Mouse (Mus musculus) midbrain, embryonic 10.5 days (tissue): ENCODE results near the gene Arhgef40. TPM values are rescaled to one million over a fixed set of nuclear protein-coding genes. Genes with fewer than 3 reads are reported as not detected.

Experiments used
- DNase-seq: peaks from one replicate; pipeline ENCODE4 v3.0.0-alpha.2; 2017; ENCODE audit warnings: low spot score
- H3K27ac ChIP-seq: fragments of 300-500 bp; sonication (generic); replicated peaks from 2 replicates; pipeline ENCODE4 v1.5.1; 2016; ENCODE audit warnings: mild to moderate bottlenecking
- H3K27me3 ChIP-seq: fragments of 300-500 bp; sonication (generic); 2 replicates; pipeline ENCODE4 v1.6.1; 2016; ENCODE audit warnings: low read depth, mild to moderate bottlenecking; ENCODE audit not compliant: poor library complexity, severe bottlenecking
- H3K36me3 ChIP-seq: fragments of 300-500 bp; sonication (generic); 2 replicates; pipeline ENCODE4 v1.6.1; 2016; ENCODE audit warnings: mild to moderate bottlenecking, moderate library complexity
- H3K4me1 ChIP-seq: fragments of 300-500 bp; sonication (generic); 2 replicates; pipeline ENCODE4 v1.6.1; 2016
- H3K4me3 ChIP-seq: fragments of 300-500 bp; sonication (generic); 2 replicates; pipeline ENCODE4 v1.5.1; 2016; ENCODE audit warnings: mild to moderate bottlenecking, moderate library complexity
- H3K9me3 ChIP-seq: fragments of 300-500 bp; sonication (generic); replicated peaks from 2 replicates; pipeline ENCODE4 v1.6.1; 2016; ENCODE audit warnings: mild to moderate bottlenecking
- WGBS: fragments of 180-500 bp; shearing (Covaris S2); methylation state at CpG from one replicate; pipeline ENCODE4 v1.1.7; 2016; 5-methylcytosine and 5-hydroxymethylcytosine counted together
- polyA plus RNA-seq: library from polyadenylated mRNA; unstranded; fragments of >200 nt; fragmentation: Nextera tagmentation; extraction: Ambion mirVana; gene quantifications from 2 replicates; pipeline ENCODE4 v1.2.1, GENCODE M21; 2016

Gene Arhgef40
- polyA plus RNA-seq, 1 experiment from 2014 or later, result 85.4 TPM

DNA sequence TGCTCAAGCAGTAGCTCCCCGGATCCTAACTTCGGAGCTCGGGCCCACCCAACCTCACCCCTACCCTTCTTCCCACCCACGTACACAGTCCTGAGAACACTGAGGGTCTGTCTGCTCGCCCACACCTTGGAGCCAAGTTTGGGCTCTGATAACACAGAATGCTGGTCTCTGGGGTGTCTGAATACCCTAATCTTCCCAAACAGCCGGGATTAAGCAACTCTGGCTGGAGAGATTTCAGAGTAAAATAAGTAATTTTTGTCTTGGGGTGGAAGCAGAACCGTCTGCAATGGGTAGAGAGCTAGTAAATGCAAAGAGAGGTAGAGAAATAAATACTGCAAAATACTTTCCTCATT lies 1.6 kb downstream of the Arhgef40 start:
- 0 out of 2 replicates have a peak, but pooled peaks cover 9% of the 10 kb centered on the region for H3K27me3 ChIP-seq
- no peaks in the 10 kb centered on the region for H3K9me3 ChIP-seq
- DNase-seq, result no peak
- peak overlapping the region; percentile 95 for H3K27ac ChIP-seq
- H3K4me1 ChIP-seq, result peaks cover 51% of the 10 kb centered on the region
- 5% methylated on average over 7 of the region's 7 CpGs for WGBS
- H3K4me3 ChIP-seq, result peak overlapping the region; percentile 82
- peaks cover 46% of the 10 kb centered on the region for H3K36me3 ChIP-seq

DNA sequence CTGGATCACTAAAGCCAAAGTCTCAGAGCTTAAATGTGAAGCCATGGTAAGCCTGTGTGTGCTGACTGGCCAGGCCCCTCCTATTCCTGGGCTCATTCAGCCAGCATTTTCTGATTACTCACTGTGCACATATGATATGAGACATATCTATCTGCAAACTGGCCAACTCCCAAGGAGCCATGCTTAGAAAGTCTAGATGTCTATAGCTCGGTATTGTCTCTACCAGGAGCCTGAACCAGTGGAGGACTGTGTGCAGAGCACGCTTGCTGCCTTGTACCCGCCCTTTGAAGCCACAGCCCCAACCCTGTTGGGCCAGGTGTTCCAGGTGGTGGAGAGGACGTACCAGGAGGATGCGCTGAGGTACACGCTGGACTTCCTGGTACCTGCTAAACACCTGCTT lies 2.7 kb downstream of the Arhgef40 start:
- 0 out of 2 replicates have a peak, but pooled peaks cover 9% of the 10 kb centered on the region for H3K27me3 ChIP-seq
- DNase-seq, result no peak
- no peaks in the 10 kb centered on the region for H3K9me3 ChIP-seq
- WGBS, result 91% methylated on average over 6 of the region's 6 CpGs
- peaks cover 56% of the 10 kb centered on the region for H3K36me3 ChIP-seq
- H3K4me1 ChIP-seq, result peaks cover 51% of the 10 kb centered on the region
- no peak overlapping the region for H3K4me3 ChIP-seq
- no peak overlapping the region for H3K27ac ChIP-seq

DNA sequence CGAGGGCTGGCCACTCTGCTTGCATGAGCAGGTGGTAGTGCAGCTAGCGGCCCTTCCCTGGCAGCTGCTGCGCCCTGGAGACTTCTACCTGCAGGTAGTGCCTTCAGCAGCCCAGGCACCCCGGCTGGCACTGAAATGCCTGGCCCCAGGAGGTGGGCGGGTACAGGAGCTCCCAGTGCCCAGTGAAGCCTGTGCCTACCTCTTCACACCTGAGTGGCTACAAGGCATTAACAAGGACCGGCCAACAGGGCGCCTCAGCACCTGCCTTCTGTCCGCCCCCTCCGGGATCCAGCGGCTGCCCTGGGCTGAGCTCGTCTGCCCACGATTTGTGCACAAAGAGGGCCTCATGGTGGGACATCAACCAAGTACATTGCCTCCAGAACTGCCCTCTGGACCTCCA lies 4.2 kb downstream of the Arhgef40 start:
- Histone ChIP-seq H3K4me1 (peaks cover 46% of the 10 kb centered on the region), H3K9me3 (no peaks in the 10 kb centered on the region), H3K27me3 (no peaks in the 10 kb centered on the region), H3K27ac (no peak overlapping the region), H3K4me3 (no peak overlapping the region), H3K36me3 (peaks cover 70% of the 10 kb centered on the region)
- WGBS, result 78% methylated on average over 12 of the region's 12 CpGs
- no peak for DNase-seq

DNA sequence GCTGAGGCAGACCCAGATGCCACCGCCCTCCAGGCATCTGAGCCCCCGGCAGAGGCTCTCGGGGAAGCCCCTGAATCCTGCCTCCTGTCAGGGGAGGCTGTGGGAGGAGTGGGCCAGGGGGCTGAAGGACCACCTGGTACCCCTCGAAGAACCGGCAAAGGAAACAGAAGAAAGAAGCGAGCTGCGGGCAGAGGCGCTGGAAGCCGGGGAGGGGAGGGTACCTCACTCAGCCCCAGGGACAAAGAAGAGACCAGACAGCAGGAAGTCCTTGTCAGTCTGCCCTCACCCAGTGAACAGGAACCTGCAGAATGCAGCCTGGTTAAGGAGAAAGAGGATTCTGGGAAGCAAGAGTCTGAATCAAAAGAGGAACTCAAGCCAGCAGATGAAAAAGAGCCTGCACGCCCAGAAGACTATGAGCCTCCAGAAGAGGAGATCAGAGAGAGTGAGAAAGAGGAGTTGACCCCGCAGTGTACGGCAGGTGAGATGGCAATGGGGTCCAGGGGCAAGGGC lies 5.0 kb downstream of the Arhgef40 start:
- H3K4me3 ChIP-seq, result no peak overlapping the region
- peaks cover 77% of the 10 kb centered on the region for H3K36me3 ChIP-seq
- no peaks in the 10 kb centered on the region for H3K27me3 ChIP-seq
- H3K9me3 ChIP-seq, result no peaks in the 10 kb centered on the region
- 69% methylated on average over 12 of the region's 12 CpGs for whole genome bisulfite sequencing
- no peak for DNase-seq
- H3K4me1 ChIP-seq, result peaks cover 38% of the 10 kb centered on the region
- peak overlapping the region; percentile 33; the same call in 1 of the 2 replicates for H3K27ac ChIP-seq

DNA sequence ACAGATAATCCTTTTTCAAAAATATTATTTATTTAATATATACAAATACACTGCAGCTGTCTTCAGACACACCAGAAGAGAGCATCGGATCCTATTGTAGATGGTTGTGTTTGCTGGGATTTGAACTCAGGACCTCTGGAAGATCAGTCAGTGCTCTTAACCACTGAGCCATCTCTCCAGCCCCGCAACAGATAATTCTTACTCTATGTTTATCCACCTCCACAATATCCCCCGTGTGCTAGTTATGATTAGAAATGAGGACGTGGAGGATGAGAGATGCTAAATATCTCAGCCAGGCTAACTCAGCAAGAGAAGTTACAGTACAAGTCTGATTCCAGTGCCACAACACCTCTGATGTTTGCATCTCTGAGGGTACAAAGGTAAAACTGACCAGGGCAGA lies 9.9 kb downstream of the Arhgef40 start:
- H3K36me3 ChIP-seq, result peaks cover 98% of the 10 kb centered on the region

DNA sequence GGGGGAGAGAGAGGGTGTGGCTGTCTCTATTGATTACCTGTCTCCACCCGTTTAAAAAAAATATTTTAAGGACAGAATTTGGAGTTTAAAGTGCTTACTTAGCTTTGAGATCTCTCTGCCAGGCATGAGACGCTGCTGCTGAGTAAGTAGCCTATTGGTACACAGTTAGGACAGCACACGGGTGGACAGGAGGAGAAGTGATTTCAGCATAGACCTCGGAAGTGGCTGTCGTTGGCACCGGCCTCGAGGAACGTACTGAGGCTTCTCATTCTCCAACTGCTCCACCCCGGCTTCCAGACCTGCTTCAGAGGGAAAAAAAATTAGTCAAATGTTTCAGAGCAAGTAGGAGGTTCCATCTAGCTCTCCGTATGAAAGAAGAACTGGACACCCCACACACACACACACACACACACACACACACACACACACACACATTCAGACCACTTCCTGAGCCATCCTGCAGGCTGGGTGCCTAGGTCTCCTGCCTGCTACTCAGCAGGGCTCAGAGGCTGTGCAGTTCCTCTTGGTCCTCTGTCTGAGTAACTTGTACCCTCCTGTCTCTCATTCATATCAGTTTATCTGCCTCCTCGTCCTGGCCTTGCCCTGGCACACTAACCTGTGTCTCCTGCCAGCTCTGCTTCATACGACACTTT lies 10.8 kb downstream of the Arhgef40 start:
- Histone ChIP-seq H3K27me3 (no peaks in the 10 kb centered on the region), H3K4me3 (no peak overlapping the region), H3K36me3 (peaks cover 98% of the 10 kb centered on the region), H3K9me3 (no peaks in the 10 kb centered on the region), H3K4me1 (0 out of 2 replicates have a peak, but pooled peaks cover 3% of the 10 kb centered on the region), H3K27ac (no peak overlapping the region)
- 84% methylated on average over 12 of the region's 12 CpGs for WGBS
- no peak for DNase-seq

More for the DNA sequence above, 9.9 kb downstream of the Arhgef40 start:
- Histone ChIP-seq H3K4me3 (no peak overlapping the region), H3K27me3 (no peaks in the 10 kb centered on the region), H3K9me3 (no peaks in the 10 kb centered on the region), H3K27ac (no peak overlapping the region), H3K4me1 (peaks cover 5% of the 10 kb centered on the region)
- 94% methylated on average over 4 of the region's 4 CpGs for WGBS
- no peak for DNase-seq

DNA sequence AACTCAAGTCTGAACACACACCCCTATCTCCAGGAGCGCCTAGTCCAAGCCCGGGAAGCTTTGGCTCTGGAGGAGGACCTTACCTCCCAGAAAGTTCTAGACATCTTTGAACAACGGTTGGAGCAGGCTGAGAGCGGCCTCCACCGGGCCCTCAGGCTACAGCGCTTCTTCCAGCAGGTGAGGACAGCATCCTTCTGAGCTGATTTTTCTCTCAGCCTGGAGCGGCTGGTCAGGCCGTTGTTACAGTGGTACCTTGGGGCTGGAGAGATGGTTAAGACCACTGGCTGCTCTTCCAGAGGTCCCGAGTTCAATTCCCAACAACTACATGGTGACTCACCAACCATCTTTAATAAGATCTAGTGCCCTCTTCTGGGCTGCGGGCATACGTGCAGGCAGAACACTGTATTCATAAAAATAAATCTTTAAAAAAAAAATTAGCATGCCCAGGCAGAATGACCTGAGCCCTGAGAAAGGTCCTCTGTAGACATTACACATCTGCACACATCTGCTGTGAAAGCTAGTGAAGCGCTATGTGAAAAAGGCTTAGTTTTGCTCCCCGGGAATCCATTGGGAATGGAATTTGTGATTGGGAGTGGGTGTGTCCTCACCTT lies 11.8 kb downstream of the Arhgef40 start:
- H3K36me3 ChIP-seq, result peaks cover 98% of the 10 kb centered on the region
- no peak for DNase-seq
- H3K4me1 ChIP-seq, result 0 out of 2 replicates have a peak, but pooled peaks cover 3% of the 10 kb centered on the region
- H3K4me3 ChIP-seq, result no peak overlapping the region
- H3K9me3 ChIP-seq, result no peaks in the 10 kb centered on the region
- WGBS, result 90% methylated on average over 13 of the region's 13 CpGs
- no peaks in the 10 kb centered on the region for H3K27me3 ChIP-seq
- no peak overlapping the region for H3K27ac ChIP-seq

DNA sequence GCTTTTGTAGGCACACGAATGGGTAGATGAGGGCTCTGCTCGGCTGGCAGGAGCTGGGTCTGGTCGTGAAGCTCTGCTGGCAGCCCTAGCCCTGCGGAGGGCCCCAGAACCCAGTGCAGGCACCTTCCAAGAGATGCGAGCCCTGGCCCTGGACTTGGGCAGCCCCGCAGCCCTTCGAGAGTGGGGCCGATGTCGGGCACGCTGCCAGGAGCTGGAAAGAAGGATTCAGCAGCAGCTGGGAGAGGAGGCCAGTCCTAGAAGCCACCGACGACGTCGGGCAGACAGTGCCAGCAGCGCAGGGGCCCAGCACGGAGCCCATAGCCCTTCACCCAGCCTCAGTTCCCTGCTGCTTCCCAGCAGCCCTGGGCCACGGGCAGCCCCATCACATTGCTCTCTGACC lies 12.3 kb downstream of the Arhgef40 start:
- H3K27ac ChIP-seq, result 0 out of 2 replicates have a peak overlapping the region, but pooled peaks have one; percentile 24
- DNase-seq, result no peak
- H3K4me1 ChIP-seq, result 0 out of 2 replicates have a peak, but pooled peaks cover 3% of the 10 kb centered on the region
- H3K9me3 ChIP-seq, result no peaks in the 10 kb centered on the region
- 79% methylated on average over 17 of the region's 17 CpGs for WGBS
- no peak overlapping the region for H3K4me3 ChIP-seq
- H3K27me3 ChIP-seq, result no peaks in the 10 kb centered on the region
- peaks cover 97% of the 10 kb centered on the region for H3K36me3 ChIP-seq

DNA sequence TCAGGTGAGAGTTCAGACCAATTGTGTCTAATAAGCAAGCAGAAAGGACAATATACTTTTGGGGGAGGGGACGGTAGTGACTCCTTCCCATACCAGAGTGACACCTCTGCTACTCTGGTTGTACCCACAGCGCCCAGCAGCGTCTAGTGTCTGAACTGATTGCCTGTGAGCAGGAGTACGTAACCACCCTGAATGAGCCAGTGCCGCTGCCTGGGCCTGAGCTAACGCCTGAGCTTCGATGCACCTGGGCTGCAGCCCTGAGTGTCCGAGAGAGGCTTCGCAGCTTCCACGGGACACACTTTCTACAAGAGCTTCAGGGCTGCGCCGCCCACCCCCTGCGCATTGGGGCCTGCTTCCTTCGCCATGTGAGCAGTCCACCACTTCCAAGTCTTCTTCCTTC lies 13.0 kb downstream of the Arhgef40 start:
- H3K4me3 ChIP-seq, result no peak overlapping the region
- WGBS, result 91% methylated on average over 14 of the region's 14 CpGs
- H3K4me1 ChIP-seq, result 0 out of 2 replicates have a peak, but pooled peaks cover 3% of the 10 kb centered on the region
- H3K9me3 ChIP-seq, result no peaks in the 10 kb centered on the region
- peaks cover 97% of the 10 kb centered on the region for H3K36me3 ChIP-seq
- no peak for DNase-seq
- no peaks in the 10 kb centered on the region for H3K27me3 ChIP-seq
- no peak overlapping the region for H3K27ac ChIP-seq

DNA sequence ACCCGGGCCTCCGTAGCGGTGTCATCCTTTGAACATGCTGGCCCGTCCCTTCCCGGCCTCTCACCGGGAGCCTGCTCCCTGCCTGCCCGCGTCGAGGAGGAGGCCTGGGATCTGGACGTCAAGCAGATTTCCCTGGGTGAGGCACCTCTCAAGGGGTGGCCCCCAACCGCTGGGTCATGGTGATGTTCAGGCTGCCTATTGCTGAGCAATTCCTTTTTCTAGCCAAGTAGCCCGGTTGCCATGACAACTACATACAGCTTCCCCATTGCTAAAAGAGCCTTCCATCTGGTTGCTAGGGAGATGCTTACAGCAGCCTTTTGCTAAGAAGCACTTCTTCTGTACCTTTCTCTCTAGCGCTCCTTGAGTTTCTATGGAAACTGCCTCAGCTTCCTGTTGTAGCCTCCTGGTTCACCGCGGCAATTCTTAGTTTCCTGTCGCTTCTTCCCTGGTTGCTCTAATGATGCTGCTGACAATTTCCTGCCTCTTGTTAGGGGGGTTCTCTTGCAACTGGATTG lies 19.5 kb downstream of the Arhgef40 start:
- Histone ChIP-seq H3K27me3 (no peaks in the 10 kb centered on the region), H3K36me3 (peaks cover 95% of the 10 kb centered on the region), H3K4me3 (peak overlapping the region; percentile 36), H3K9me3 (no peaks in the 10 kb centered on the region), H3K27ac (peak overlapping the region; percentile 82), H3K4me1 (peaks cover 57% of the 10 kb centered on the region)
- peak; percentile 76 for DNase-seq
- WGBS, result 21% methylated on average over 16 of the region's 16 CpGs

DNA sequence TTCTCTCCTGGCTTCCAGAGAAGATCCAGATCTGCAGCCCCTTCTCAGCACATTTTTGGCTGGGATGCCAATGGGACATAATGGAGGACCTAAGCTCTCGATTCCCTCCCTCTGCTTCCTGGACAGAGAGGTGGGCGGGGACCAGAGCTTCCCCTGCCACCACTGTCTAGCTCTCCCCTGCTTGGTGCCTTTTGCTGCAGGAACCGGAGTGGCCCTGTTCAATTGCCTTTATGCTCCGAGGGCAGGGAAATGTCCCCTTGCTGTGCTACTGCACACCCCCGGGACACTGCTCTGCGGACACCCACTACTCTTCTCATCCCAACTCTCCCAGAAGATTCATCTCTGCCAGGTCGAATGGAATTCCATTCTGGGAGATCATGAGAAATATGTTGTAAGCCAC lies 20.6 kb downstream of the Arhgef40 start:
- DNase-seq, result peak; percentile 14
- Histone ChIP-seq H3K4me3 (peak overlapping the region; percentile 36; the same call in 1 of the 2 replicates), H3K4me1 (peaks cover 68% of the 10 kb centered on the region), H3K9me3 (no peaks in the 10 kb centered on the region), H3K36me3 (peaks cover 90% of the 10 kb centered on the region), H3K27me3 (no peaks in the 10 kb centered on the region), H3K27ac (peak overlapping the region; percentile 30)
- WGBS, result 73% methylated on average over 7 of the region's 7 CpGs

DNA sequence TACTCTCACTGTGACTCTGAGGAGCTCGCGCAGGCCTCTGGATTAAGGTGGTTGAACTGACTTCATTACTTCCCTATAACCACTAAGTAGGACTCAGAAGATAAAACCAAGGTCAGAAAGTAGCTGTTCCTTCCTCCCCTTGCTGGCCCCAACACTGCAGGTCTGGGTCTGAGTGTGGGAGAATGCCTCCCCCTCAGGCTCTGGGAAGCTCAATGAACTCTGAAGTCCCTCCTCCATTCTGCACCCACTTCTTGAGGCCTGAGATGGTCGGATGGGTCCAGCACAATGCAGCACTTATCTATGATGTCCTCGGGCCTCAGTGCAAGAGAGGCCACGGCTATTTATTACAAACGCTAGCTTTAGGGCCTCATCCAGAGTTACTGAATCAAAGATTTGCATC lies 21.1 kb downstream of the Arhgef40 start:
- 90% methylated on average over 6 of the region's 6 CpGs for WGBS
- no peaks in the 10 kb centered on the region for H3K9me3 ChIP-seq
- H3K36me3 ChIP-seq, result peaks cover 85% of the 10 kb centered on the region
- no peaks in the 10 kb centered on the region for H3K27me3 ChIP-seq
- H3K4me1 ChIP-seq, result peaks cover 72% of the 10 kb centered on the region
- peak overlapping the region; percentile 36; the same call in 1 of the 2 replicates for H3K4me3 ChIP-seq
- peak; percentile 12 for DNase-seq
- no peak overlapping the region for H3K27ac ChIP-seq

DNA sequence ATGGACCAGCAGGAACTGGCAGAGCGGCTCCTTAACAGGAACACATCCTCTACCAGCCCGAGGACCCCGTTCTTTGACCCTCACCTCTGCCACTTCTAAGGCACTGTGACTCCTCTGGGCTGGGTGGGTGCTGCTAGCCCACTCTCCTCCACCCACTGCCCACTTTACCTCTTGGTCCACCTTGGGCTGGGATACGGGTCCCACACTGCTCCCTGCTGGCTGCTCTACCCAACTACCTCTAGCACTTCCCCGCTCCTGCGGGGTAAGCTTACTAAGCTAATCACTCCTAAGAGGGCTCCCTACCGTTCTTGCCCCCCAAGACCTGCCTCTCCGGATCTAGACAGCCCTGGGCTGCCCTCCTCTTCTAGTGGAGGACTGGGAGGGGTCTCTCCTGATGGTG lies 21.7 kb downstream of the Arhgef40 start:
- 71% methylated on average over 8 of the region's 8 CpGs for WGBS
- peaks cover 79% of the 10 kb centered on the region for H3K36me3 ChIP-seq
- peak overlapping the region; percentile 56; the same call in 1 of the 2 replicates for H3K27ac ChIP-seq
- H3K4me3 ChIP-seq, result 0 out of 2 replicates have a peak overlapping the region, but pooled peaks have one; percentile 10
- H3K4me1 ChIP-seq, result peaks cover 79% of the 10 kb centered on the region
- H3K27me3 ChIP-seq, result no peaks in the 10 kb centered on the region
- peak; percentile 40 for DNase-seq
- H3K9me3 ChIP-seq, result no peaks in the 10 kb centered on the region
